Mouse (Mus musculus): ENCODE measurements around the gene Cfap43. TPM values are rescaled to one million over a fixed set of nuclear protein-coding genes. Genes with fewer than 3 reads are reported as not detected.

Gene Cfap43
- polyA plus RNA-seq, 1 experiment from 2014 or later = 0.06 TPM

GRCm38 (mm10) chr19:47931982-47932638 lies 13.0 kb upstream of the Cfap43 start:
- 42% methylated on average over 7 of the region's 7 CpGs for WGBS
- no peak overlapping the region for H3K4me3 ChIP-seq
- no peak overlapping the region for H3K27ac ChIP-seq
- H3K9me3 ChIP-seq = no peaks in the 10 kb centered on the region
- H3K27me3 ChIP-seq (ENCODE audit: insufficient read depth, poor library complexity, severe bottlenecking) = 0 out of 2 replicates have a peak, but pooled peaks cover 5% of the 10 kb centered on the region
- H3K4me1 ChIP-seq = no peaks in the 10 kb centered on the region
- H3K36me3 ChIP-seq = no peaks in the 10 kb centered on the region
- DNase-seq (ENCODE audit: low spot score) = no peak

- no peaks in the 10 kb centered on the region for H3K9me3 ChIP-seq
- no peak overlapping the region for H3K27ac ChIP-seq
- H3K4me1 ChIP-seq = no peaks in the 10 kb centered on the region
- 80% methylated on average over 4 of the region's 4 CpGs for whole genome bisulfite sequencing
- H3K36me3 ChIP-seq = no peaks in the 10 kb centered on the region
- no peak for DNase-seq (ENCODE audit: low spot score)
- no peak overlapping the region for H3K4me3 ChIP-seq
- H3K27me3 ChIP-seq (ENCODE audit: insufficient read depth, poor library complexity, severe bottlenecking) = no peaks in the 10 kb centered on the region
Measured at GRCm38 (mm10) chr19:47929043-47929442, 10.0 kb upstream of the Cfap43 start.

- no peaks in the 10 kb centered on the region for H3K9me3 ChIP-seq
- WGBS = 80% methylated on average over 2 of the region's 2 CpGs
- no peaks in the 10 kb centered on the region for H3K36me3 ChIP-seq
- H3K4me3 ChIP-seq = no peak overlapping the region
- H3K4me1 ChIP-seq = no peaks in the 10 kb centered on the region
- H3K27ac ChIP-seq = no peak overlapping the region
- no peaks in the 10 kb centered on the region for H3K27me3 ChIP-seq (ENCODE audit: insufficient read depth, poor library complexity, severe bottlenecking)
- no peak for DNase-seq (ENCODE audit: low spot score)
Measured at GRCm38 (mm10) chr19:47927032-47927431, 7.9 kb upstream of the Cfap43 start.

GRCm38 (mm10) chr19:47925819-47926218 lies 6.7 kb upstream of the Cfap43 start:
- no peak for DNase-seq (ENCODE audit: low spot score)
- Histone ChIP-seq H3K4me1 (no peaks in the 10 kb centered on the region), H3K27me3 (ENCODE audit: insufficient read depth, poor library complexity, severe bottlenecking) (no peaks in the 10 kb centered on the region), H3K9me3 (no peaks in the 10 kb centered on the region), H3K4me3 (no peak overlapping the region), H3K36me3 (no peaks in the 10 kb centered on the region), H3K27ac (no peak overlapping the region)
- WGBS = 72% methylated on average over 7 of the region's 7 CpGs

GRCm38 (mm10) chr19:47919966-47920375 lies 884 bp upstream of the Cfap43 start:
- Histone ChIP-seq H3K27ac (peak overlapping the region; percentile 97), H3K36me3 (no peaks in the 10 kb centered on the region), H3K4me3 (peak overlapping the region; percentile 86), H3K4me1 (peaks cover 30% of the 10 kb centered on the region), H3K9me3 (no peaks in the 10 kb centered on the region), H3K27me3 (ENCODE audit: insufficient read depth, poor library complexity, severe bottlenecking) (no peaks in the 10 kb centered on the region)
- whole genome bisulfite sequencing = 7% methylated on average over 8 of the region's 8 CpGs
- DNase-seq (ENCODE audit: low spot score) = peak; percentile 88

GRCm38 (mm10) chr19:47918455-47919101 lies 509 bp downstream of the Cfap43 start:
- H3K27me3 ChIP-seq (ENCODE audit: insufficient read depth, poor library complexity, severe bottlenecking) = no peaks in the 10 kb centered on the region
- peaks cover 35% of the 10 kb centered on the region for H3K4me1 ChIP-seq
- peak overlapping the region; percentile 97 for H3K27ac ChIP-seq
- WGBS = 1% methylated on average over 29 of the region's 29 CpGs
- peak overlapping the region; percentile 86 for H3K4me3 ChIP-seq
- H3K9me3 ChIP-seq = no peaks in the 10 kb centered on the region
- DNase-seq (ENCODE audit: low spot score) = no peak
- H3K36me3 ChIP-seq = peaks cover 4% of the 10 kb centered on the region; the same call in 1 of the 2 replicates

- Histone ChIP-seq H3K4me1 (peaks cover 41% of the 10 kb centered on the region), H3K9me3 (no peaks in the 10 kb centered on the region), H3K27me3 (ENCODE audit: insufficient read depth, poor library complexity, severe bottlenecking) (no peaks in the 10 kb centered on the region), H3K27ac (peak overlapping the region; percentile 97), H3K4me3 (peak overlapping the region; percentile 86), H3K36me3 (peaks cover 4% of the 10 kb centered on the region; the same call in 1 of the 2 replicates)
- 24% methylated on average over 9 of the region's 9 CpGs for WGBS
- DNase-seq (ENCODE audit: low spot score) = no peak
Measured at GRCm38 (mm10) chr19:47918016-47918415, 1.1 kb downstream of the Cfap43 start.

GRCm38 (mm10) chr19:47917396-47917795 lies 1.7 kb downstream of the Cfap43 start:
- Histone ChIP-seq H3K36me3 (peaks cover 4% of the 10 kb centered on the region; the same call in 1 of the 2 replicates), H3K27me3 (ENCODE audit: insufficient read depth, poor library complexity, severe bottlenecking) (no peaks in the 10 kb centered on the region), H3K9me3 (no peaks in the 10 kb centered on the region), H3K4me1 (peaks cover 43% of the 10 kb centered on the region), H3K27ac (peak overlapping the region; percentile 97; the same call in 1 of the 2 replicates), H3K4me3 (peak overlapping the region; percentile 86)
- DNase-seq (ENCODE audit: low spot score) = no peak
- 38% methylated on average over 4 of the region's 4 CpGs for WGBS

GRCm38 (mm10) chr19:47915251-47915650 lies 3.8 kb downstream of the Cfap43 start:
- H3K4me3 ChIP-seq = no peak overlapping the region
- no peaks in the 10 kb centered on the region for H3K9me3 ChIP-seq
- no peak for DNase-seq (ENCODE audit: low spot score)
- WGBS = 76% methylated on average over 4 of the region's 4 CpGs
- H3K27me3 ChIP-seq (ENCODE audit: insufficient read depth, poor library complexity, severe bottlenecking) = no peaks in the 10 kb centered on the region
- peaks cover 62% of the 10 kb centered on the region for H3K4me1 ChIP-seq
- no peak overlapping the region for H3K27ac ChIP-seq
- peaks cover 19% of the 10 kb centered on the region for H3K36me3 ChIP-seq

- Histone ChIP-seq H3K27ac (no peak overlapping the region), H3K4me3 (no peak overlapping the region), H3K4me1 (peaks cover 68% of the 10 kb centered on the region), H3K36me3 (peaks cover 19% of the 10 kb centered on the region), H3K9me3 (no peaks in the 10 kb centered on the region), H3K27me3 (ENCODE audit: insufficient read depth, poor library complexity, severe bottlenecking) (no peaks in the 10 kb centered on the region)
- WGBS = 91% methylated on average over 4 of the region's 4 CpGs
- no peak for DNase-seq (ENCODE audit: low spot score)
Measured at GRCm38 (mm10) chr19:47914191-47914590, 4.9 kb downstream of the Cfap43 start.

GRCm38 (mm10) chr19:47913344-47913743 lies 5.7 kb downstream of the Cfap43 start:
- no peak overlapping the region for H3K4me3 ChIP-seq
- no peaks in the 10 kb centered on the region for H3K9me3 ChIP-seq
- H3K36me3 ChIP-seq = peaks cover 19% of the 10 kb centered on the region
- WGBS = 87% methylated on average over 7 of the region's 7 CpGs
- peaks cover 75% of the 10 kb centered on the region for H3K4me1 ChIP-seq
- no peak overlapping the region for H3K27ac ChIP-seq
- H3K27me3 ChIP-seq (ENCODE audit: insufficient read depth, poor library complexity, severe bottlenecking) = no peaks in the 10 kb centered on the region
- DNase-seq (ENCODE audit: low spot score) = no peak

- WGBS = 81% methylated on average over 4 of the region's 4 CpGs
- H3K27me3 ChIP-seq (ENCODE audit: insufficient read depth, poor library complexity, severe bottlenecking) = no peaks in the 10 kb centered on the region
- no peak for DNase-seq (ENCODE audit: low spot score)
- peaks cover 29% of the 10 kb centered on the region for H3K36me3 ChIP-seq
- peaks cover 55% of the 10 kb centered on the region for H3K4me1 ChIP-seq
- H3K9me3 ChIP-seq = no peaks in the 10 kb centered on the region
- H3K4me3 ChIP-seq = no peak overlapping the region
- no peak overlapping the region for H3K27ac ChIP-seq
Measured at GRCm38 (mm10) chr19:47910751-47911150, 8.3 kb downstream of the Cfap43 start.

- H3K27me3 ChIP-seq (ENCODE audit: insufficient read depth, poor library complexity, severe bottlenecking) = no peaks in the 10 kb centered on the region
- H3K4me3 ChIP-seq = peak overlapping the region; percentile 35; the same call in 1 of the 2 replicates
Measured at GRCm38 (mm10) chr19:47910117-47910618, 8.9 kb downstream of the Cfap43 start.

More at GRCm38 (mm10) chr19:47910117-47910618, 8.9 kb downstream of the Cfap43 start:
- WGBS = 31% methylated on average over 4 of the region's 4 CpGs
- peak overlapping the region; percentile 73 for H3K27ac ChIP-seq
- no peaks in the 10 kb centered on the region for H3K9me3 ChIP-seq
- no peak for DNase-seq (ENCODE audit: low spot score)
- H3K36me3 ChIP-seq = peaks cover 29% of the 10 kb centered on the region
- H3K4me1 ChIP-seq = peaks cover 61% of the 10 kb centered on the region

Data from heart, embryonic 10.5 days (tissue).